Mouse (Mus musculus) granulocyte monocyte progenitor cell, adult 5-6 weeks (primary cell): ENCODE data around the gene Atp6v1g2. TPM values are rescaled to one million over a fixed set of nuclear protein-coding genes. Genes with fewer than 3 reads are reported as not detected.

Experiments
- ATAC-seq: replicated peaks from 2 replicates; pipeline ENCODE4 v1.8.0; 2016; ENCODE audit warnings: mild to moderate bottlenecking, moderate TSS enrichment, inconsistent platforms; ENCODE audit not compliant: poor library complexity, severe bottlenecking
- total RNA-seq, 2 experiments: library from RNA; stranded (forward) in 1 of 2; stranded (reverse) in 1 of 2; fragments of 200-712, 200-1000 nt in 1 of 2; fragments of >200 nt in 1 of 2; fragmentation: Nextera tagmentation in 1 of 2; gene quantifications; 2 replicates each; pipeline ENCODE4 v1.2.3; 2014 to 2017

Atp6v1g2 gene
- total RNA-seq, 2 experiments from 2014 or later, result 3.9 to 11.7 TPM

GRCm38 (mm10) chr17:35235614-35236389 lies 2.3 kb downstream of the Atp6v1g2 start, which contains the start of gene Nfkbil1:
TSS of gene Nfkbil1 (minus strand) at chr17:35235792.
- ATAC-seq, result peak; percentile 68

- peak; percentile 64 for ATAC-seq
These were observed 2.9 kb downstream of the Atp6v1g2 start for GRCm38 (mm10) chr17:35236390-35236746.

GRCm38 (mm10) chr17:35236996-35237395 lies 3.5 kb downstream of the Atp6v1g2 start:
- ATAC-seq, result no peak

GRCm38 (mm10) chr17:35237504-35237903 lies 4.0 kb downstream of the Atp6v1g2 start:
- no peak for ATAC-seq

GRCm38 (mm10) chr17:35239700-35240099 lies 6.2 kb downstream of the Atp6v1g2 start:
- no peak for ATAC-seq

GRCm38 (mm10) chr17:35240384-35241304 lies 7.2 kb downstream of the Atp6v1g2 start:
- no peak for ATAC-seq

- ATAC-seq, result peak; percentile 54
These were observed 8.0 kb downstream of the Atp6v1g2 start, which contains the start of gene Ddx39b for GRCm38 (mm10) chr17:35241305-35242014. TSS of gene Ddx39b (plus strand) at chr17:35241746.

- ATAC-seq, result peak; percentile 53
These were observed 8.8 kb downstream of the Atp6v1g2 start for GRCm38 (mm10) chr17:35242015-35242941.

- no peak for ATAC-seq
These were observed 9.6 kb downstream of the Atp6v1g2 start for GRCm38 (mm10) chr17:35243086-35243485.

GRCm38 (mm10) chr17:35244999-35245398 lies 11.5 kb downstream of the Atp6v1g2 start:
- ATAC-seq, result no peak

GRCm38 (mm10) chr17:35245731-35246623 lies 12.5 kb downstream of the Atp6v1g2 start:
- ATAC-seq, result no peak

- no peak for ATAC-seq
These were observed 13.7 kb downstream of the Atp6v1g2 start for GRCm38 (mm10) chr17:35247144-35247543.

GRCm38 (mm10) chr17:35248986-35249385 lies 15.5 kb downstream of the Atp6v1g2 start:
- no peak for ATAC-seq

- ATAC-seq, result no peak
These were observed 16.2 kb downstream of the Atp6v1g2 start for GRCm38 (mm10) chr17:35249451-35250197.

- ATAC-seq, result no peak
These were observed 17.1 kb downstream of the Atp6v1g2 start for GRCm38 (mm10) chr17:35250348-35251120.

GRCm38 (mm10) chr17:35251162-35251719 lies 17.8 kb downstream of the Atp6v1g2 start:
- ATAC-seq, result peak; percentile 59

GRCm38 (mm10) chr17:35251981-35252380 lies 18.5 kb downstream of the Atp6v1g2 start:
- ATAC-seq, result no peak
